Mouse (Mus musculus): ENCODE measurements around the gene Boc. TPM values are rescaled to one million over a fixed set of nuclear protein-coding genes. Genes with fewer than 3 reads are reported as not detected.

Boc gene
- polyA plus RNA-seq, 1 experiment: 8.5 TPM

- no peak overlapping the region for H3K4me3 ChIP-seq (ENCODE audit: insufficient read depth, low read depth, low read length)
- H3K4me1 ChIP-seq (ENCODE audit: control insufficient read depth, insufficient read depth, low read length): no peaks in the 10 kb centered on the region
- TF ChIP-seq CTCF (conservative IDR thresholded peaks at IDR 0.05; ENCODE audit: insufficient read depth, insufficient read length, low read depth, low read length) (no peak), POLR2A (IDR thresholded peaks at IDR 0.05; ENCODE audit: low read depth, low read length) (no peak)
- H3K27me3 ChIP-seq (replicated peaks; ENCODE audit: control insufficient read depth, insufficient read depth, low read length): no peaks in the 10 kb centered on the region
- WGBS: 79% methylated on average over 7 of the region's 7 CpGs
- no peak for DNase-seq
- no peak overlapping the region for H3K27ac ChIP-seq (ENCODE audit: insufficient read depth, low read depth, low read length)
- H3K36me3 ChIP-seq (ENCODE audit: control insufficient read depth, insufficient read depth, low read length): no peaks in the 10 kb centered on the region
Observed at GRCm38 (mm10) chr16:44502325-44502724, 56.4 kb downstream of the Boc start.

- TF ChIP-seq POLR2A (IDR thresholded peaks at IDR 0.05; ENCODE audit: low read depth, low read length) (no peak), CTCF (conservative IDR thresholded peaks at IDR 0.05; ENCODE audit: insufficient read depth, insufficient read length, low read depth, low read length) (no peak)
- no peaks in the 10 kb centered on the region for H3K27me3 ChIP-seq (replicated peaks; ENCODE audit: control insufficient read depth, insufficient read depth, low read length)
- no peaks in the 10 kb centered on the region for H3K4me1 ChIP-seq (ENCODE audit: control insufficient read depth, insufficient read depth, low read length)
- DNase-seq: no peak
- no peak overlapping the region for H3K27ac ChIP-seq (ENCODE audit: insufficient read depth, low read depth, low read length)
- WGBS: 89% methylated on average over 10 of the region's 10 CpGs
- H3K36me3 ChIP-seq (ENCODE audit: control insufficient read depth, insufficient read depth, low read length): no peaks in the 10 kb centered on the region
- no peak overlapping the region for H3K4me3 ChIP-seq (ENCODE audit: insufficient read depth, low read depth, low read length)
Observed at GRCm38 (mm10) chr16:44501783-44502182, 56.9 kb downstream of the Boc start.

GRCm38 (mm10) chr16:44498447-44498846 is 60.2 kb downstream of the Boc start:
- 93% methylated on average over 3 of the region's 3 CpGs for WGBS
- Histone ChIP-seq H3K4me1 (ENCODE audit: control insufficient read depth, insufficient read depth, low read length) (0 out of 2 replicates have a peak, but pooled peaks cover 3% of the 10 kb centered on the region), H3K27ac (ENCODE audit: insufficient read depth, low read depth, low read length) (no peak overlapping the region), H3K4me3 (ENCODE audit: insufficient read depth, low read depth, low read length) (no peak overlapping the region), H3K27me3 (replicated peaks; ENCODE audit: control insufficient read depth, insufficient read depth, low read length) (no peaks in the 10 kb centered on the region), H3K36me3 (ENCODE audit: control insufficient read depth, insufficient read depth, low read length) (no peaks in the 10 kb centered on the region)
- TF ChIP-seq POLR2A (IDR thresholded peaks at IDR 0.05; ENCODE audit: low read depth, low read length) (no peak), CTCF (conservative IDR thresholded peaks at IDR 0.05; ENCODE audit: insufficient read depth, insufficient read length, low read depth, low read length) (no peak)
- DNase-seq: no peak

- 66% methylated on average over 15 of the region's 15 CpGs for WGBS
- Histone ChIP-seq H3K4me1 (ENCODE audit: control insufficient read depth, insufficient read depth, low read length) (0 out of 2 replicates have a peak, but pooled peaks cover 3% of the 10 kb centered on the region), H3K27ac (ENCODE audit: insufficient read depth, low read depth, low read length) (no peak overlapping the region), H3K27me3 (replicated peaks; ENCODE audit: control insufficient read depth, insufficient read depth, low read length) (no peaks in the 10 kb centered on the region), H3K4me3 (ENCODE audit: insufficient read depth, low read depth, low read length) (no peak overlapping the region), H3K36me3 (ENCODE audit: control insufficient read depth, insufficient read depth, low read length) (no peaks in the 10 kb centered on the region)
- TF ChIP-seq CTCF (conservative IDR thresholded peaks at IDR 0.05; ENCODE audit: insufficient read depth, insufficient read length, low read depth, low read length): no peak
- TF ChIP-seq POLR2A (IDR thresholded peaks at IDR 0.05; ENCODE audit: low read depth, low read length): no peak
- no peak for DNase-seq
Observed at GRCm38 (mm10) chr16:44496971-44497464, 61.7 kb downstream of the Boc start.

GRCm38 (mm10) chr16:44494441-44495108 is 64.1 kb downstream of the Boc start:
- Histone ChIP-seq H3K27ac (ENCODE audit: insufficient read depth, low read depth, low read length) (peak overlapping the region; percentile 70), H3K36me3 (ENCODE audit: control insufficient read depth, insufficient read depth, low read length) (no peaks in the 10 kb centered on the region), H3K27me3 (replicated peaks; ENCODE audit: control insufficient read depth, insufficient read depth, low read length) (no peaks in the 10 kb centered on the region), H3K4me3 (ENCODE audit: insufficient read depth, low read depth, low read length) (no peak overlapping the region), H3K4me1 (ENCODE audit: control insufficient read depth, insufficient read depth, low read length) (0 out of 2 replicates have a peak, but pooled peaks cover 3% of the 10 kb centered on the region)
- WGBS: 40% methylated on average over 8 of the region's 8 CpGs
- TF ChIP-seq POLR2A (IDR thresholded peaks at IDR 0.05; ENCODE audit: low read depth, low read length) (no peak), CTCF (conservative IDR thresholded peaks at IDR 0.05; ENCODE audit: insufficient read depth, insufficient read length, low read depth, low read length) (no peak)
- peak; percentile 68 for DNase-seq

GRCm38 (mm10) chr16:44493868-44494267 is 64.8 kb downstream of the Boc start:
- TF ChIP-seq CTCF (conservative IDR thresholded peaks at IDR 0.05; ENCODE audit: insufficient read depth, insufficient read length, low read depth, low read length) (no peak), POLR2A (IDR thresholded peaks at IDR 0.05; ENCODE audit: low read depth, low read length) (no peak)
- peak; percentile 29 for DNase-seq
- Histone ChIP-seq H3K36me3 (ENCODE audit: control insufficient read depth, insufficient read depth, low read length) (no peaks in the 10 kb centered on the region), H3K27me3 (replicated peaks; ENCODE audit: control insufficient read depth, insufficient read depth, low read length) (no peaks in the 10 kb centered on the region), H3K4me3 (ENCODE audit: insufficient read depth, low read depth, low read length) (no peak overlapping the region), H3K4me1 (ENCODE audit: control insufficient read depth, insufficient read depth, low read length) (0 out of 2 replicates have a peak, but pooled peaks cover 3% of the 10 kb centered on the region), H3K27ac (ENCODE audit: insufficient read depth, low read depth, low read length) (peak overlapping the region; percentile 27; the same call in 1 of the 2 replicates)
- WGBS: 56% methylated on average over 6 of the region's 6 CpGs

- H3K36me3 ChIP-seq (ENCODE audit: control insufficient read depth, insufficient read depth, low read length): no peaks in the 10 kb centered on the region
- DNase-seq: no peak
- TF ChIP-seq POLR2A (IDR thresholded peaks at IDR 0.05; ENCODE audit: low read depth, low read length): no peak
- TF ChIP-seq CTCF (conservative IDR thresholded peaks at IDR 0.05; ENCODE audit: insufficient read depth, insufficient read length, low read depth, low read length): no peak
- H3K27ac ChIP-seq (ENCODE audit: insufficient read depth, low read depth, low read length): no peak overlapping the region
- H3K4me3 ChIP-seq (ENCODE audit: insufficient read depth, low read depth, low read length): no peak overlapping the region
- 83% methylated on average over 9 of the region's 9 CpGs for WGBS
- no peaks in the 10 kb centered on the region for H3K27me3 ChIP-seq (replicated peaks; ENCODE audit: control insufficient read depth, insufficient read depth, low read length)
- 0 out of 2 replicates have a peak, but pooled peaks cover 3% of the 10 kb centered on the region for H3K4me1 ChIP-seq (ENCODE audit: control insufficient read depth, insufficient read depth, low read length)
Observed at GRCm38 (mm10) chr16:44492706-44493105, 66.0 kb downstream of the Boc start.
